Mouse (Mus musculus) myocyte (in vitro differentiated cells): ENCODE measurements around the gene Mettl14.

Source experiments
- E2F4 ChIP-seq: IDR thresholded peaks from one replicate; pipeline ENCODE4 v1.6.1; 2011; ENCODE audit warnings: mild to moderate bottlenecking, control low read depth, moderate library complexity; ENCODE audit not compliant: insufficient read depth
- MAX ChIP-seq: IDR thresholded peaks from one replicate; pipeline ENCODE4 v1.6.1; 2011; ENCODE audit warnings: low read depth, mild to moderate bottlenecking, control low read depth
- POLR2A ChIP-seq: IDR thresholded peaks from one replicate; pipeline ENCODE4 v1.6.1; 2011; ENCODE audit warnings: low read depth, mild to moderate bottlenecking, control low read depth, moderate library complexity; ENCODE audit not compliant: insufficient read length
- SRF ChIP-seq: IDR thresholded peaks from one replicate; pipeline ENCODE4 v1.6.1; 2011; ENCODE audit warnings: low read depth; ENCODE audit not compliant: control insufficient read depth, insufficient read length
- USF1 ChIP-seq: IDR thresholded peaks from one replicate; pipeline ENCODE4 v1.6.1; 2011; ENCODE audit warnings: low read depth, mild to moderate bottlenecking, control low read depth, moderate library complexity

DNA sequence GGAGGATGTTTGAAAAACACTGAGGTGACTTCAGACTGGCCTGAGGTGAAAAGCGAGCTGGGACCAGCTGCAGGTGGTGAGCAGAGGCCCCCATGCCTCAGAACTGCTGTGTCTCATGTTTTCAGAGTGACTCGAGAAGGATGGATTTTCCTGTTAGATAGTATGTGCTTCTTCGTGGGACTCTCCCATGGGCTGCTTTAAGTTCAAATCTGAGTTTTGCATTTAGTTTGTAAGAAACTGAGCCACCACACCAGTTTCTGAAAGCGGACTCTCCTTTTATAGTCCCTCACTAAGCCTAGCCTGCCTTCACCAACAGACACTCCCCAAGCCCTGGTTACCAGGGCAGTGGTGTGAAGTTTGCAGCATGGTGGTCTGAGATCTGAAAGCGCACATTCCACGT, 48.1 kb downstream of the Mettl14 start:
- TF ChIP-seq POLR2A (no peak), SRF (no peak), USF1 (no peak), MAX (no peak), E2F4 (no peak)
